Mouse (Mus musculus) adrenal gland, postnatal 36 days (tissue): ENCODE results near the gene Tnfrsf14. TPM values are rescaled to one million over a fixed set of nuclear protein-coding genes. Genes with fewer than 3 reads are reported as not detected.

Source experiments
- DNase-seq, 2 experiments: peaks; one replicate each; pipeline ENCODE4 v3.0.0; 2021; ENCODE audit warnings: mixed read lengths in 1 of 2
- total RNA-seq, 2 experiments: library from RNA; stranded (reverse); gene quantifications; 2 replicates each; pipeline ENCODE4 v1.2.3; 2021

Gene Tnfrsf14
- total RNA-seq, 2 experiments from 2014 or later, result 6.7 to 7.2 TPM

- no peak for DNase-seq
These were observed 11.7 kb downstream of the Tnfrsf14 start for GRCm38 (mm10) chr4:154916662-154917061.

DNA sequence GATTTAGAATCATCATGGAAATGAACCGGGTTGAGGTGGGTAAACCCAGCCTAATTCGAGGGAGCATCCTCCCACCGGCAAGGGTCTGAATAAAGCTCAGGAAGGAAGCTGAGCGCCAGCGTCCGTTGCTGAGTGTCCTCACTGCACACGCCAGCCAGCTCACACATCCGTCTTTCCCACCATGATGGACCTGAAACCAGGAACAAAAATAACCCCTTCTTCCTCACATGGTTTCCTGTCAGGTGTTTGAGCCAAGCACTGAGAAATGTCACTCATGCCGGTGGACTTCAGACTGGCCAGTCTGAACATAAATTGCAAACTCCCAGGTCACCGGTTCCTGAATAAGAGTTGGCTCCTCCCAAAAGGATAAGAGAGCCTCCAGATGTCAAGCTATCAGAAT, 13.1 kb downstream of the Tnfrsf14 start:
- no peak for DNase-seq

DNA sequence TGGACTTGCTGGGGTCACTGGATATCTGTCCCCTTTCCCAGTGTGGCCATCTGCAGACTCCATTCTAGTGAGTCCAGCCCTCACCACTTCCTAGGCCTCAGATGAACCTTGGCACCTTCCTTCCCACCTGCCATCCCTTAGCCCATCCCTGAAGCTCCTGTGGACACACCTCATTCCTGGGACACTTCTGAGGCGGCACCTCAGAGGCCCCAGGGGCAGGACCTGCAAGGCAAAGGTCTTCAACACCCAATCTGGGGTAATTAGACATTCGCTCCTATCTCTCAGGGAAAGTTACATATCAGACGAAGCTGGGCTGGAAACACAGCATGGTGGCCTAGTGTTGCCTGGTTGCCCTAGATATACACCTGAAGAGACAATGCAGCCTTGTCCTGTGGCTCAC, 13.7 kb downstream of the Tnfrsf14 start:
- DNase-seq, result no peak

GRCm38 (mm10) chr4:154914252-154914651, 14.1 kb downstream of the Tnfrsf14 start:
- no peak for DNase-seq

- DNase-seq, result no peak
These were observed 14.5 kb downstream of the Tnfrsf14 start for GRCm38 (mm10) chr4:154913845-154914244.

DNA sequence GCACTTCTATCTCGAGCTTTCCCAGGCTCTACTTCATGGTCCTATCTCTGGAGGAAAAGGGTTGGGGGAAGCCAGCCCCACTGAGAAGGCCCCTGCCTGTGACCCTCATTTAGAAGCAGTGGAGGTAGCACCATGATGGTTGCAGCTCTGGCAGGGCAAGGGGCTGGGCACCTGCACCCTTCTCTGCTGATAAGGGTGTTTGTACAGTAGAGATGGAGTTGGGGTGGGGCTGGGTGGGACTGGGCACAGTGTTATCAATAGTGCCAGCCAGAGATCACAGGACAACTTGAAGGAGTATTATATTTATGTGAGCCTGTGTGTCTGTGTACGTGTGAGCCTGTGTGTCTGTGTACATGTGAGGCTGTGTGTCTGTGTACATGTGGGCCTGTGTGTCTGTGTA, 16.7 kb downstream of the Tnfrsf14 start:
- no peak for DNase-seq

- DNase-seq, result no peak
These were observed 17.5 kb downstream of the Tnfrsf14 start for GRCm38 (mm10) chr4:154910606-154911522.

DNA sequence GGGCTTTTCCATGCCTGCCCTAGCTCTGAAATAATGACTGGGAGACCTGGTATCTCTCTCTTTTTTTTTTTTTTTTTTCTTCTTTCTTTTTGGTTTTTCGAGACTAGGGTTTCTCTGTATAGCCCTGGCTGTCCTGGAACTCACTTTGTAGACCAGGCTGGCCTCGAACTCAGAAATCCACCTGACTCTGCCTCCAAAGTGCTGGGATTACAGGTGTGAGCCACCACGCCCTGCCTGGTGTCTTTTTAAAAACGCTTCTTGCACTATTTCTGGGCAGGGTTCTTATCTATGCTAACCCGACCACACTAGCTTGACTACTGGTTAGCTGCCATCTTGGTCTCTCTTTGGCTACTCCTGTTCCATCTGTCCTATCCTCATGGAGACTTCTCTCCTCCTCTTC, 19.9 kb downstream of the Tnfrsf14 start:
- no peak for DNase-seq

DNA sequence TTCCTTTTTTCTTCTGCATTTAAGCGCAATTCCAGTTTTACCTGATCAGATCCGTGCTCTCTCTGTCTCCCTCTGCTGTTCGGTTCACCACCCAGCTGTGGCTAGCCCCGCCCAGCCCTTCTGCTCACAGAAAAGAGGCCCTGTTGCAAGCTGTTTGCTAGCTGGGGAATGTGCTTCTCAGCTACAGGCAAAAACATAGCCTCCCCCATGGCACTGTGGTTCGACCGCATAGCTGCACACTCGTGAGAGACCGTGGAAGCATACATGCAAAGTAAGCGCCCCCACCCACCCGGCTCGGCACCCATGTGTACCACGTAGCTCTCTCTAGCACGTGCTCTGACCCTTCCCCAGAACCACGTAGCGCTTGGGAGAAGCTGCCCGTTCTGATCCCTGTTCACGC, 20.5 kb downstream of the Tnfrsf14 start:
- peak; percentile 70 to 83 for DNase-seq

DNA sequence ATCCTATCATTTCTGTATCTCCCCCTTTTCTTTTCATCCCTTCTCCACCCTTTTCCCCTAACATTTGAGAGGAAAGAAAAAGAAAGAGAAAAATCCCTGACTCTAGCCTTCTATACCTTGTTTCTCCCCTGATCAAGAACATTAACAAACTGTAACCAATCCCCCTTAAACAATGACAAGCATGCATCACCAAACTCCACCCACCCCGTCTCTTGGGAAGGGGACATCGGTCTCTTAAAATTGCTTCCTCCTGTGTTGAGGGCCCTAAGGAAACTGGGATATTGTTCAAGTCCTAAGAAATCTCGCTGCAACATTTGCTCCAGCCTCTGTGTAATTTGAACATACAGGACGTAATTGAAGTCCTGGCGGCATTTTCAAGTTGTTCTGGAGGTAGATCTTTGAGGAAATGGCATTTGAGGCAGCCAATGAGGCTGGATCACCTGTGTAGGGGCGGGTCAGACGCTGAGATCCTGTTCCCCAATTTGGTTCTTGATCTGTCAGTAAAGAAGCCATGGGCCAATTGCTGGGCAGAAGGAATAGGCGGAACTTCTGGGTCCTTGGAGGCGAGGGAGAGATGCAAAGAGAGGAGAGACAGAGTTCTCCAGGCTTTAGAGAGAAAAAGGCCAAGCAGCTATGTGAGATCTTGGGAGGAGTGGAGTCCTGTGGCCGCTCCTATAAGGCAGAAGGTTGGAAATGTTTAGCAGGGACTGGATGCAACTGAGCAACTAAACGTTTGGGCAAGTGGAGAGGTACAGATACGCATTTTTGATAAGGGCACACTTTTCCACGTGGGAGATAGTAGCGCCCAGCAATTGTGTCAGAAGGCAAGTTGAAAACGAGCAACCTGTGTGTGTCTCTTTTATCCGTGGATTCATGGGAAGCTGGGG, 23.9 kb downstream of the Tnfrsf14 start:
- peak; percentile 71 to 73 for DNase-seq

DNA sequence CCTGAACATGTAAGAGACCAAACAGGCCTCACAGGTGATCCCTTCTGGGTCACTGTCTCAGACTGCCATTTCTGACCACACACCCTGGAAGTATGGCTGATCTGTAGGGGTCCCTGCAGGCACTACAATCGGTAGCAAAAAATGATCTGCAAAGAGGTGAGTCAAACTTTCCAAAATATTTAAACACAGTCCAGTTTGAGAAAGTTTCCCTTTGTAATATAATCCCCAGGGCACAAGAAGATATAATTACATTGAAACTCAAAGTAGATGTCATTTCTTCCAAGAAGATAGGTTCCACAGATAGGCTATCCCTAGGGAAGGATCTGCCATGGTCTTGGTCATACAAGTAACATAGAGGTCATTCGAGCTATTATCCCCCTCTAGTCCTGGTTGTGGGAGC, 26.0 kb downstream of the Tnfrsf14 start:
- DNase-seq, result no peak

GRCm38 (mm10) chr4:154898506-154899446, 29.6 kb downstream of the Tnfrsf14 start, which contains the start of gene Fam213b:
Gene Fam213b (minus strand): TSS chr4:154899135.
- DNase-seq, result peak; percentile 86 to 89

DNA sequence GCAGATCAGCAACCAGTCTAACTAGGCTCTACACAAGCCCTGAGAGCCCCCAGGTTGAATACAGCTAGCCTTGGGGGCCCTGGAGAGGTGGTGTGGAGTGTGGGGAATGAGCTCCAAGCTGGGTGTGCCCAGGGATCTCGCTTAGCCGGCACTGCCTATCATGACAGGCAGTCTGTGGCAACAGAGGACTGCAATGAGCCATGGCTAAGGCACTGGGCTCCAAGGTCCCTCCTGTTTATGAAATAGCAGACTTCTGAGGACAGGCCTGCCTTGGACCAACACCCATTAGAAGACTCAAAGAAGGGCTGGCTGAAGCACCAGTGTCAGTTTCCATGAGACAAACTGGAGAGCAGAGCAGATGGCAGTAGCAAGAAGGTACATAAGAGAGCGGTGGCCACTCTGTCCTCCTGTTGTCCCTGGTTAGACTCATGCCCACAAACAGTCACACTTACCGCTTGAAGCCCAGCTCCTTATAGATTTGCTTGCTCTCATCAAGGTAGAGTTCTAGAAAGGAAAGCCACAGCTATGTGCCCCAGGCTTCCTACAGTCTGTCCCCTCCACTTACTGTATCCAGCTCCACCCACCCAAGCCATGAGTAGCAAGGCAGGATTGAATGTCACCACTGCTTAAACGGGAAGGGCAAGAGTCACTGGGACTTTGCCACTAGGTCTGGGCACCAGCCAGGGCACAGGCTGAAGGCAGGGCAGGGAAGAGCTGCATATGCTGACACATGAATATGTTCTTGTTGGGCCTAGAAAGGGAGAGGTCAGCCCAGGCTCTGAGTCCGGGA, 30.5 kb downstream of the Tnfrsf14 start:
- DNase-seq, result peak; percentile 39 to 57

DNA sequence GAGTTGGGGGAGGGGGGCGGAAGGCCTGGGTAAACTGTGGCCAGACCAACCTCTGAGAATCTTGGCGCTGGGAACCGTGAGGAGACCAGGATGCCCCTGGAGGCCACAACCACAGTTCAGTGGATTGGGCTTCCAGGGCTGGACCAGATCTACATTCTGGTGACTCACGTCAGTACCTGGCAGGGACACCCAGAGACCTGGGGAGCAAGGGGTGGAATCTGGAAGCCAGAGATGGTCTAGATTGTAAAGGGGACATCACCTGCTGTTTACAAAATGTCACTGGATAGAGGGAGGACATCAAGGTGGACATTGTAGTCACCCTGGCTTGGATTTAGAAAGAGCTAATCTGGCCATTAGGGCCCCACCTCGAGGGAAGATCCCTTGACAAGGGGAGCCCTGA, 32.8 kb downstream of the Tnfrsf14 start:
- no peak for DNase-seq

DNA sequence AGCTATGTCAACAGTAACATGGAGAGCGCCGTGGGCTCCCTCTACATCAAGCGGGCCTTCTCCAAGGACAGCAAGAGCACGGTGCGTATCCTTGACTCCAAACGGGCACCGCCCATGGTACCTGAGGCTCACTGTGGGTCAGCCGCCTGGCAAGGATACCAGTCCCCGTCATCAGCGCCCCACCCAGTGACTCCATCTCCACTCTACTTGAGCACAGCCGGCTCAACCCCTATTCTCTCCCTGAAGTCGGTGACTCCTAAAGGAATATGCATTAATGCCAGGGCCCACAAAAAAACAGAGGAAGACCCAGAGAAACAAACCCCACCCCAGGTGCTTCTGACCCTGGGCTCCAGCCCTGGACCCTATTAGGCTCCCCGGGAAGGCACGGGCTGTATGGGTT, 37.5 kb downstream of the Tnfrsf14 start:
- no peak for DNase-seq

DNA sequence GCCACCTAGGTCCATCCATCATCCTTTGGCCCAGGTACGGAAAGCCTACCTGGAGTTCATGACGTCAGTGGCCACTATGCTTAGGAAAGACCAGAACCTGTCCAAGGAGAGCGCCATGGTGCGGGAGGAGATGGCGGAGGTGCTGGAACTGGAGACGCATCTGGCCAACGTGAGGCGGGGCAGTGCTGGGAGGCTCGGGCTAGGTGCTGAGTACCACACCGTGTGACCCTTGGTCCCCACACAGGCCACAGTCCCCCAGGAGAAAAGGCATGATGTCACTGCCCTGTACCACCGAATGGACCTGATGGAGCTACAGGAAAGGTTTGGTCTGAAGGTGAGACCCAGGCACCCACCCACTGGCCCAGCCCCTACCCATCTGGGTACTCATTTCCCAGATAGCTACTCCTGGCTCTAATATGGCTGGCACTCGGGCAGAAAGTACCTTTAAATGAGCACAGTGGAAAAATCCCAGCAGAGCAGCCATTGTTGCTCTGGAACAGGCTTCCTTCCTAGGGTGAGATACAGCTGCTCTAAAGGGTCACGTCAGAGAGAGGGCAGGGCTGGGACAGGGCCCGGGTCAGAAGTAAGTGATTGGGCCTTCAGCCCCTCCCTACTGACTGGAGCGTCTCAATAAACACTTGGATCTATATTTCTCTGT, 40.6 kb downstream of the Tnfrsf14 start:
- no peak for DNase-seq

GRCm38 (mm10) chr4:154886876-154887592, 41.3 kb downstream of the Tnfrsf14 start:
- no peak for DNase-seq

- DNase-seq, result no peak
These were observed 42.9 kb downstream of the Tnfrsf14 start for GRCm38 (mm10) chr4:154885416-154885815.

DNA sequence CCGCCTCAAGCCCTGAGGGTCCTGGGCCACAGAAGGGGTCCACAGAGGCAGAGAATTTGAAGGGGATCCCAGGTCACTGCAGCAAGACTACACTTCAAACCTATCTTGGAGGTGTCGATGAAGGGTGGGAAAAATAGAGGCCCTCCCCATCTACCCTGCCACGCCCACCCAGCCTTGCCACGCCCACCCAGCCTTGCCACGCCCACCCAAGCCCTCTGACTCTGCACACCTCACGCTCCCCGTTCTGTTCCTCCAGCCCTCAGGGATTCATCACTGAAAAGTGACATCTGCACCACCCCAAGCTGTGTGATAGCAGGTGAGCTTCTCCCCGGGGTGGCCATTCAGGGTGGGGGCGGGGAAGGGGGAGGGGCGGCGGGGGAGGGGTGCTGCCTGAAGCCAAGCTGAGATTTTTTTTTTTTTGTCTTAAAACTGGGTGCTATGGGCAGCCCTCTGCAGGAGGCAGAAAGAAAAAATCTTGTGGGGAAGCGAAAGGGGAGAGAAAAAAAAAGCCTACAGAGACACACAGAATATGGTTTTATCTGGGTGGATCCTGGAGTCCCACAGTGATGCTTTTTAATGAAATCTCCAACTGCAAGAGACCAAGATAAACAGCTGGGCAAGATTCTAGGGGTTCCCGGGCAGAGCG, 46.2 kb downstream of the Tnfrsf14 start:
- no peak for DNase-seq
